In the genomic region with DNA sequence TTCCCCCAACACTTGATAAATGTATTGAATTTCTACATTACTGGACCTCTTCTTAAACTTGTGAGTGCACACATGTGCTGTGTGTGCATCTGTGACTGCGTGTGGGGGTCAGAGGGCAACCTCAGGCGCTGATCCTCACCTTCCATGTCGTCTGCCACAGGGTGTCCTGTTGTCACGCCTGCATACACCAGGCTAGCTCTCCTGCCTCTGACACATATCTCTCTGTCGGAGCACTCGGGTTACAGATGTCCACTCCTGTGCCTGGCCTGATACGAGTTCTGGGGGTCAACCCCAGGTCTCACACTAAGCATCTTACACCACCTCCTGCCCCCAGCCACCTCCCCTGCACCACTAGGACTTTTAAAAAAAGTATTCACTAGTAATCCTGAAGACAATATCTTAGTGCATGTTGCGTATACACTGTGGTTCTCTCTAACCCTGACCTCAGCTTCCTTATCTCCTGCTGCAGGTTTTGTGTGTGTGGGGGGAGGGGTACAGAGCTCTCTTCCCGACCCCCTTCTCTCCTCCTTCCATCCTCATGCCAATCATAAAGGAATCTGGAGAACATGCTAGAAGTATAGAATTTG, we compare ENCODE assay signal across 26 mouse cellular contexts. TPM values are rescaled to one million over a fixed set of nuclear protein-coding genes. Genes with fewer than 3 reads are reported as not detected.
DNase-seq lines count a peak whose midpoint lies in the region; ATAC-seq and TF ChIP-seq lines count a peak whose summit lies in the region.
"Had no signal": no experiment of that assay in that cellular context is flagged by ENCODE, and none has a peak within 500 bp of the region (broad histone marks: within the 10 kb centered on the region; RNA-seq: fewer than 3 reads in every experiment).

No protein-coding gene starts in this region.

- H3K4me1 ChIP-seq in kidney, adult 2 months (ENCODE audit: control insufficient read depth, insufficient read depth, low read length): no peaks in the 10 kb centered on the region
- H3K4me1 ChIP-seq: embryonic facial prominence, embryonic 15.5 days; forebrain, embryonic 10.5 days; heart, embryonic 15.5 days; hindbrain, embryonic 10.5 days had no signal

- H3K4me3 ChIP-seq in layer of hippocampus, adult 2 months: no peak overlapping the region
- no peak overlapping the region for H3K4me3 ChIP-seq in kidney, adult 2 months (ENCODE audit: insufficient read depth, low read depth, low read length)
- H3K4me3 ChIP-seq: embryonic facial prominence, embryonic 15.5 days; erythroblast, embryonic 14.5 days; forebrain, embryonic 10.5 days; gastrocnemius, adult 2 months; heart, embryonic 10.5 days; heart, embryonic 15.5 days; hindbrain, embryonic 10.5 days had no signal

- H3K36me3 ChIP-seq in kidney, adult 2 months (ENCODE audit: control insufficient read depth, insufficient read depth, low read length): no peaks in the 10 kb centered on the region
- H3K36me3 ChIP-seq: embryonic facial prominence, embryonic 15.5 days; forebrain, embryonic 10.5 days; heart, embryonic 10.5 days; heart, embryonic 15.5 days; hindbrain, embryonic 10.5 days had no signal

- no peak overlapping the region for H3K27ac ChIP-seq in layer of hippocampus, adult 2 months
- no peak overlapping the region for H3K27ac ChIP-seq in kidney, adult 2 months (ENCODE audit: insufficient read depth, low read depth, low read length)
- H3K27ac ChIP-seq: embryonic facial prominence, embryonic 15.5 days; forebrain, embryonic 10.5 days; gastrocnemius, adult 2 months; heart, embryonic 10.5 days; heart, embryonic 15.5 days; hindbrain, embryonic 10.5 days; hindbrain, embryonic 14.5 days had no signal

- intact Hi-C loops in heart, postnatal 36 days (cut with DNase I): no loop called here

- TF ChIP-seq CTCF in layer of hippocampus, adult 2 months (conservative IDR thresholded peaks at IDR 0.05): no peak
- no peak for TF ChIP-seq CTCF in kidney, adult 2 months (conservative IDR thresholded peaks at IDR 0.05; ENCODE audit: insufficient read depth, insufficient read length, low read depth, low read length)

- no peak for TF ChIP-seq POLR2A in kidney, adult 2 months (IDR thresholded peaks at IDR 0.05; ENCODE audit: low read depth, low read length)

- no peaks in the 10 kb centered on the region for H3K27me3 ChIP-seq in kidney, adult 2 months (replicated peaks; ENCODE audit: control insufficient read depth, insufficient read depth, low read length)
- H3K27me3 ChIP-seq: embryonic facial prominence, embryonic 15.5 days; heart, embryonic 15.5 days; Patski had no signal

- 63% methylated on average over 9 of the region's 9 CpGs for WGBS in kidney, adult 2 months

- peak; percentile 64 for DNase-seq in heart, adult 11 months
- no peak for DNase-seq in heart, postnatal 36 days
- no peak for DNase-seq in layer of hippocampus, adult 2 months (ENCODE audit: low spot score in 2 of 2)
- no peak for DNase-seq in kidney, adult 2 months
- no peak for DNase-seq in layer of hippocampus, adult 8-10 months (ENCODE audit: low spot score in 2 of 2)
- DNase-seq: adrenal gland, adult 8-10 months; adrenal gland, postnatal 36 days; cerebellum, adult 2 months; cerebellum, postnatal 10 days; embryo, embryonic 11 days; gastrocnemius, adult 2 months; gastrocnemius, postnatal 25 days; heart, adult 18-20 months; heart, postnatal 14 days had no signal

- peak; percentile 86 for ATAC-seq in common myeloid progenitor, adult 5-6 weeks (replicated peaks; ENCODE audit: low read depth, poor library complexity, severe bottlenecking)
- ATAC-seq in megakaryocyte, adult 5-6 weeks (ENCODE audit: poor library complexity, severe bottlenecking): peak; percentile 24; the same call in 1 of the 2 replicates
- ATAC-seq: activated CD4-positive, CD25-positive, alpha-beta regulatory T cell, adult 4 months; forebrain, embryonic 14.5 days; Patski had no signal

RNA-seq across cellular contexts. Expression of a gene that starts 41.9 kb away (rescaled TPM):
- 1 to 10 TPM; 1.2 to 1.4 TPM for total RNA-seq in heart, postnatal 36 days (2021)
- total RNA-seq in common myeloid progenitor, adult 5-6 weeks (2017): not detected in 2 replicates
- total RNA-seq in megakaryocyte, adult 5-6 weeks (2015): 0.32 TPM in 1 of 2 replicates, not detected in the other
- total RNA-seq in megakaryocyte, adult 5-6 weeks (2017): not detected in 2 replicates
- total RNA-seq in layer of hippocampus, adult 2 months (2021): 1 to 10 TPM; 3.0 to 3.3 TPM
- polyA plus RNA-seq in kidney, adult 2 months (2012; rRNA removed): 0.48 and 0.90 TPM in 2 replicates
- total RNA-seq in layer of hippocampus, adult 8-10 months (2022): 1 to 10 TPM; 2.2 to 3.2 (median 2.7) TPM
- polyA plus RNA-seq: activated CD4-positive, CD25-positive, alpha-beta regulatory T cell, adult 4 months; erythroblast, embryonic 14.5 days; Patski had no signal

RNA-seq across cellular contexts. Expression of a gene that starts 52.8 kb away (rescaled TPM):
- 1 to 10 TPM in 1 of 2 experiments, under 1 TPM in 1; 0.43 to 1.0 TPM for total RNA-seq in heart, postnatal 36 days (2021)
- total RNA-seq in common myeloid progenitor, adult 5-6 weeks (2017): 0.49 and 0.78 TPM in 2 replicates
- total RNA-seq in megakaryocyte, adult 5-6 weeks (2015): 3.5 TPM in 2 replicates
- 3.8 and 6.7 TPM in 2 replicates for total RNA-seq in megakaryocyte, adult 5-6 weeks (2017)
- 10 to 100 TPM; 33.8 to 34.9 TPM for total RNA-seq in layer of hippocampus, adult 2 months (2021)
- 2.8 and 3.5 TPM in 2 replicates for polyA plus RNA-seq in kidney, adult 2 months (2012; rRNA removed)
- total RNA-seq in layer of hippocampus, adult 8-10 months (2022): 10 to 100 TPM; 31.7 to 41.2 (median 36.7) TPM
- polyA plus RNA-seq: erythroblast, embryonic 14.5 days had no signal

Comparison
In these comparisons a context has a peak if more than half of its experiments do, and no peak if none do; other contexts are left out.
1. RNA of a gene that starts 52.8 kb away (total RNA-seq): 31.7 to 41.2 TPM in layer of hippocampus, adult 8-10 months and 33.8 to 34.9 TPM in layer of hippocampus, adult 2 months; 3.5 to 6.7 TPM in megakaryocyte, adult 5-6 weeks, 0.43 to 1.0 TPM in heart, postnatal 36 days and 0.49 to 0.78 TPM in common myeloid progenitor, adult 5-6 weeks; every median in the first group is over 4 times any median in the second.